Mouse (Mus musculus): ENCODE measurements around the gene Pou4f1.
"Not testable (repeated sequence)": the region's sequence is repeated elsewhere in the genome, so short reads cannot be mapped to it uniquely, and the experiment has no call there.

Gene Pou4f1

DNA sequence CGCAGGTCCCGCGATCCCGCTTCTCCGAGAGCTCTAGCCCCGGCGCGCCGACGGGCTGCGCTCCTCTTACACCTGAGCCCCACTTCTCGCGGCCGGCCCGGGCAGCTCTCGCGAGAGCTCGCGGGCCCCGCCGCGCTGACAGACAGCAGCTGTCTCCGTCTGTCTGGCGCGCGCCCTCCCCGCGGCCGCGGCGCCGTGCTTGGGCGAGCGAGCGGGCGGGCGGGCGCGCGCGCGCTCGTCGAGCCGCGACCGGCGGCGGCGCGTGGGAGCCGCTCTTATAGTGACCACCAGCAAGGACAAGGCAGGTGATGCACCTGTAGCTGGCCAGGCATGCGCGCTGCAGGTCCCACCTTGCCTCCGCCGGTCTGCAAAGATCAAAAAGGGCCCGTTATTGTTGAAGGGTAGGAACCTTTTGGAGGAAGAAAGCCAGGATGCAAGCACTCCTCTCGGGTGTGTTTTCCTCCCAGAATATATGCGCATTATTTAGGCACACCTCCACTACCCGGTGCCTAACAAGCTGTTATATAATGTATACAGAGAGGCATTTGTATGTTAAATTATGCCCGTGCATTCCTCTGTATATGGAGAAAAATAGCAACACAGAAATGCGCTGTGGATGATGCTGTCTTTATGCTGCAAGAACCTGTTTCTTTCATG is at the start of gene Pou4f1:
Pou4f1 (minus strand) TSS at position 34 of the 657 bp plus-strand sequence.
- peak in 1 of 2 experiments; percentile 28 for DNase-seq

DNA sequence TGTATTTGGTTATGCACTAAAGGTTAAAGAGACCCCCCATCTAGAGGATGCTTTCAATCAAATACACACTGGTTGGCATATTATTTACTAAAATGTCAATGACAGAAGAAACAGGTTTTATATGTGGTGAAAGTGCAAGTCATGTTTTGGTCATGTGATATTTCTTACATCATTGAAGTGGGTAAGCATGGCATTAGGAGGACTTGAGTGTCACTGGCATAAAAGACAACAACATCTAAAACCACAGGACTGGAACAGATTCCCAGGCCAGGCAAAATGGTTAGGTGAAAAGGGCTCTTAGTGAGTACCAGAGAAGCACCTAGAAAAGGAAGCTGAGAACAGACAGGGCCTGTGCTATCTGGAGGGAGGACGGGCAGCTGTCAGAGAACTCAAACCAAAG is 43.9 kb upstream of the Pou4f1 start:
- no peak for DNase-seq

DNA sequence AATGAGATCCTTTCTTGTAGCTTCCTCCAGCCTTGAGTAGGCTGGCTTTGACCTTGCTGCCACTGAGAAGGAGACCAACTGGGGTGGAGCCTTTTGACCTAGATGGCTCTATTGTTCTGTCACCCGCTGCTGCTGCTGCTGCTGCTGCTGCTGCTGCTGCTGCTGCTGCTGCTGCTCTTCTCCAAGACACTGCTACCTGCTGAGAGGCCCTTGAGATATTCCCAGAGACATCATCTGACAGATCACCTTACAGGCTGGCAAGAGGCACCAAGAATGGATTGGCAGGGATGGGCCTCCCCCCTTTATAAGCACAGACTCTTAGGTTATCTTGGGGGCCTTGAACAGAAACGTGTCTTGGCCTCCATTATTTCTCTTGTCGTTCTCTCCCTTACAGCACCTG is 35.0 kb upstream of the Pou4f1 start:
- DNase-seq = not testable (repeated sequence)

DNA sequence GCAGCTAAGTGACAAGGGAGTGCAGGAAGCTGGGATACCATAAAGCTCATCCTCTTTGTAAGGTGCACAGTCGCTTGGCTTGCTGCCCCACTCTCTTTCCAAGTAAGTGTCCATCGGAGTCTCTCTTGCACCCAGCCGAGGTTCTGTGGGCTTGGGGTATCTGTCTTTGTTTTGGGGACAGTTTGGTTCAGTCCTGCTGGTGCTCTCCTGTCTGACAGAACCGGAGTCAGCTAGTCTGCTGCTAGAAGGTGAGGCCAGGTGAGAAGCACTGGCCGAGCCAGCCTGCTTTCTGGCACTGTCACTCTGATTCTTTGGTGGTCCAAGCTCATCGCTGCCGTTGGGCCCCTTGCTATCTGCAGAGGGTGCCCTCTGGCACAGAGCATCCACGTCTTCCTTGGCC is 12.0 kb upstream of the Pou4f1 start:
- no peak for DNase-seq

DNA sequence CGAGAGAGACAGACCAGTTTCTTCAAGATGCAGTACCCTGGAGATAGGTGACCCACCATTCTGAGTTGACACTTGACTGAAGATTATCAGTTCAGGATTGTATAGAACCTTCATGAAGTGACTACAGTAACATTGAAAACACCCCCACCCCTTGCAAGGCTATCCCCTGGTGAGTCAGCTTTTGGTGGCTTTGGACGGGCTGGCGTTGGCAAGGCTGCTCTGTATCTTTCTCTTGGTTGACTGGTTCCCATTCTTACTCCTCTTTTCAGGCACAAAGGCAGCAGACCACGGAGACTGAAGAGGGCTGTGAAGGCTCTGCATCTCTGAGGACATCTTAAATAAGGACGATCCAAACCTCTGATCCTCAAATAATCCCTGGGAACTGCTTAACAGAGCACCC is 10.8 kb upstream of the Pou4f1 start:
- DNase-seq = no peak

DNA sequence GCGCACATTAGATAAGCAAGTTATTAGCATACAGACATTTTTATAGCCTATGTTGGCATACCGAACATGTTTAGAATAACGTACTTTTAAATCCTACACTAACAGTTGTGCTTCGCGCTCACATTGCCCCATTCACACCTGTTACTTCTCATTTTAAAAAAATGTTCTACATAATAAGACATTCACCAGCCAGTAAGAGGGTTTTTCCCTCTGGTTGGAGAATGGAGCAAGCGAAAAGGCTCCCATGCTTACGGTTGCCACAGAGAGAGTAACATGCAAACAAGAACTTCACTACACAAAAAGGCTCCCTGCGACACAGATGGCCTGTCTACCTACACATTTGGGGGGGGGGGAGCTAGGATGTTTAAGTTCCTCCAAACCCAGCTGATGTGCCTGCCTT is 9.8 kb upstream of the Pou4f1 start:
- DNase-seq = no peak

DNA sequence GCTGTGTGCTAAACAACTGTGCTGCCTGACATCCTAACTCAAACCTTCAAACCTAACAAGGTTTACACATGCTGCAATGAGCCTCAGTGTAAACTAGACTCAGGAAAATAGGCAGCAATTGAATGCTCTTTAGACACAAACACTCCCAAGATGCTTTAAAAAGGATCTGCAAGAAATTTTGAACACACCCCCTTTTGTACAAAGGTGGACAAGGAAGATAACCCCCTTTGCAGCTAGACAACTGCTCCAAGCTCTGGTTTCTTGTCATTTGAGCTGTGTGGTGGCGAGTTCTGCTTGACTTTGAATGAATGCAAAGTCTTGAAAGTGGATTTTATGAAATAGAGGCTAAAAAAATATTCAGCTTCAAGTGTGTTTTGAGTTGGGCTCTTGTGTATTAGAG is 7.6 kb upstream of the Pou4f1 start:
- DNase-seq = no peak

DNA sequence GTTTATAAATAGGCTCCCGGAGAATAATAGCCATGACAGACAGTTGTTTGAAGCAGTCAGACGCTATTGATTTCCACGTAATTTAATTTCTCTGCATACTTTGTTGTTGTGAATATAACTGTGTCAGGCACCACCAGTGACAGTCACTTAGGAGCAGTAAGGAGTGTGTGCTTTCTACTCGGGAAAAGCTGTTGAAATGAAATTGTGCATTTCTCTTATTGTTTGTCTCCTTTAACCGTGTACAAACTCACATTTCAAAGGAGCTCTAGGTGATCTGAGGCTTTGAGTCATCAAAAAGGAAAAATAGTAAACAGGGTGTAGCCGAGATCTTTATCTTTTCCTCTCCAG is 798 bp upstream of the Pou4f1 start:
- no peak for DNase-seq

DNA sequence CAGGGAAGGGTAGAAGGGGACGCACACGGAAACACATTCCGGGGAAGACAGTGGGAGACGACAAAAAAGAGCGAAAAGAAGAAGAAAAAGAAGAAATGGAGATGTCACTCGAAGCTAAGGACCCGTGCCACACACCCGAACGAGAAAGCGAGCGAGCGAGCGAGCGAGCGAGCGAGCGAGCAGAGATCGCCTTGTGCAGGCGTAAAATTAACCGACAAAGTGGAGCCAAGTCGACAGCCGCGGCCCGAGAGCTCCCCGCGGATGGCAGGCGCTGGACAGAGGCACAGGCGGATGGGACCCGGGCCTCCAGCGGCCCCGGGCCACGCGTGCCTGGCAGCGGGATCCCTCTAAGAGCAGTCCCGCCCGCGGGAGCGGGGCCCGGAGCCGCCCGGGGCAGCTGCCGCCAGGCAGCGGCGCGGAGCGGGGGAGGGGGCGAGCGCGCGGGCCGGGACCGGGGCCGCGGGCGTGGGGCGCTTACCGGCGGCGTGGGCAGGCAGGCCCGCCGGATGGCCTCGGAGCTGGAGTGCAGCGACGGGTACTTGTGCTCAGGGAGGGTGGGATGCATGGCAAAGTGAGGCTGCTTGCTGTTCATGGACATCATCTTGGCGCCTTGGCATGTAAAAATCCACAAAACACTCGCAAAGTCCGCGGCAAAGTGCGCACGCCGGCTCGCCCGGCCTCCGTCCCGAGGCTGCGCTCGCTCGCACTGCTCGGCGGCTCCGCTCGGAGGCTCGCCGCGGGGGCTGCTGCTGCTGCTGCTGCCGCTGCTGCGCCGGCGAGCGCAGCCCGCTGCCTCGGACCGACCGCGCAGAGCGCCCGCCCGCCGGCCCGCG is 450 bp downstream of the Pou4f1 start:
- DNase-seq = peak in 1 of 2 experiments; percentile 42

DNA sequence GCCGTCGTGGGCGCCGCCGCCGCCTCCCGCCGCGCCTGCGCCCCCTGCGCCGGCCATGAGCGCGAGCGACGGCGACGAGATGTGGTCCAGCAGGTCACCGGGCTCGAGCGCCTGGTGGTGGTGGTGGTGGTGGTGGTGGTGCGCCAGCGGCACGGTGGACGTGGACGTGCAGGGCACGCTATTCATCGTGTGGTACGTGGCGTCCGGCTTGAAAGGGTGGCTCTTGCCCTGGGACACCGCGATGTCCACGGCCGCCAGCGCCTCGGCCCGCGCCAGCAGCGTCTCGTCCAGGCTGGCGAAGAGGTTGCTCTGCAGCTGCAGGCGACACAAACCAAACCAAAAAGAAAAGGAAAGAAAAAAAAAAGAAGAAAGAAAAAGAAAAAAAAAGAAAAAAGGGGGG is 1.2 kb downstream of the Pou4f1 start:
- DNase-seq = no peak

DNA sequence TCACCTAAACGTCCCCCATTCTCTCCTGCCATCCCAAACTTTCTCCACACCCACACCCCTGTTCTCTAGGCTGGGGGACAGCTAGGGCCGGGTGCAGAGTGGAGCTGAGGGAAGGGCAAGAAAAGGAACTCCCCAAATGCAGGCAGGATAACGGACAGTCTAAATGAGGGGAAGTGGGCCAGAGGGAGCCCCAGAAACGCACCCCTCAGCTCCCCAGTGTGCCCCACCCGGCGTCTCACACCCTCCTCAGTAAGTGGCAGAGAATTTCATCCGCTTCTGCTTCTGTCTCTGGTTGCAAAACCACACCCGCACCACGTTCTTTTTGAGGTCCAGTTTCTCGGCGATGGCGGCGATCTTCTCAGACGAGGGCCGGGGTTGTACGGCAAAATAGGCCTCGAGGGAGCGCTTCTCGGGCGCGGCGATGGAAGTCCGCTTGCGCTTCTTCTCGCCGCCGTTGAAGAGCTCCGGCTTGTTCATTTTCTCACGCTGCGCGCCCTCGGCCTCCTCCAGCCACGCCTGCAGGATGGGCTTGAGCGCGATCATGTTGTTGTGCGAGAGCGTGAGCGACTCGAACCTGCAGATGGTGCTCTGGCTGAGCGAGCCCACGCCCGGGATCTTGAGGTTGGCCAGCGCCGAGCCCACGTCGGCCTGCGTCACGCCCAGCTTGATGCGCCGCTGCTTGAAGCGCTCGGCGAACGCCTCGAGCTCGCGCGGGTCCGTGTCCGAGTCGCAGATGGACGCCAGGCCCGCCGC is 2.1 kb downstream of the Pou4f1 start:
- DNase-seq = peak in 1 of 2 experiments; percentile 18

DNA sequence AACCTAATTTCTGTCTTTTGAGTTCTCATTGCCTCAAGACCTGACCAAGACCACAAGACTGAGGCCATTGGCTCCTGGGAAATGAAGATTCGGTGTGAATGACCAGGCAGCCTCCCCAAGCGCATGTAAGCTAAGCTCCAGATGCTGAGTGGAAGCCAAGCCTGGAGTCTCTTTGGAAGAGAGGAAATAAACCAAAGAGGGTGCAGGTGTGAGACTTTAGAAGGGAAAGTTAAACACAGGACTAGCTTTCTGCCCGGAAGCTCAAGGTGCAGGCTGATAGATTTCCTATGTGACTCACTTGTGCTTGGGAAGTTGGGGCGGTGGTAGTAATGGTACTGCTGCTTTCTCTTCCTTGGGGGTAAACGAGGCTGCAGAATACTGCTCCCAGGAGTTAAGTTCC is 3.0 kb downstream of the Pou4f1 start:
- no peak for DNase-seq

DNA sequence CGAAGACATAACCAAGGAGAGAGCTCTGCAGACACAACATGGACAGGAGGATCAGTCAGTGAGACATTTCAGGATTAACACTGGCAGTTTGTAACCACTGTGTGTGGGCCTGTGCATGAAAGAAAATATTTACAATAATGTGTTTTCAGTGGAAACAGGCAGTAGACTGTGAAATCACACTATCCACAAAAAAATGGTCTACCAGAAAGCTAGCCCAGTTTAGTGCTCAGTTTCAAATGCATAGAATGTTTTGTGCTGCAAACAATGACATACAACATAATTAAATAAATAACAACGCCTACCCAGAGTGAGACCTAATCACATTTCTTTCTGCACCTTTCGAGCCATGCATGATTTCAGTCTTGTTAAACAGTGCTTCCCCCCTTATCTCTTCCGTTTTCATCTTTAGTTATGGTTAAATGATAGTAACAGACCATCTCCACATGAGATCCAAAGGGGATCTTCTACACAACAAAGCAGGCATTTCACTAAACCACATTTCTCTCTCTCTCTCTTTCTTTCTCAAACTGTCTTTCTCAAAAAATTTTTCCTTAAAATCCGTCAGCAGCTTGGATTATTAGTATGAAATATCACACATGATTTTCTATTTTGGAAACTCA is 4.1 kb downstream of the Pou4f1 start:
- DNase-seq = no peak

DNA sequence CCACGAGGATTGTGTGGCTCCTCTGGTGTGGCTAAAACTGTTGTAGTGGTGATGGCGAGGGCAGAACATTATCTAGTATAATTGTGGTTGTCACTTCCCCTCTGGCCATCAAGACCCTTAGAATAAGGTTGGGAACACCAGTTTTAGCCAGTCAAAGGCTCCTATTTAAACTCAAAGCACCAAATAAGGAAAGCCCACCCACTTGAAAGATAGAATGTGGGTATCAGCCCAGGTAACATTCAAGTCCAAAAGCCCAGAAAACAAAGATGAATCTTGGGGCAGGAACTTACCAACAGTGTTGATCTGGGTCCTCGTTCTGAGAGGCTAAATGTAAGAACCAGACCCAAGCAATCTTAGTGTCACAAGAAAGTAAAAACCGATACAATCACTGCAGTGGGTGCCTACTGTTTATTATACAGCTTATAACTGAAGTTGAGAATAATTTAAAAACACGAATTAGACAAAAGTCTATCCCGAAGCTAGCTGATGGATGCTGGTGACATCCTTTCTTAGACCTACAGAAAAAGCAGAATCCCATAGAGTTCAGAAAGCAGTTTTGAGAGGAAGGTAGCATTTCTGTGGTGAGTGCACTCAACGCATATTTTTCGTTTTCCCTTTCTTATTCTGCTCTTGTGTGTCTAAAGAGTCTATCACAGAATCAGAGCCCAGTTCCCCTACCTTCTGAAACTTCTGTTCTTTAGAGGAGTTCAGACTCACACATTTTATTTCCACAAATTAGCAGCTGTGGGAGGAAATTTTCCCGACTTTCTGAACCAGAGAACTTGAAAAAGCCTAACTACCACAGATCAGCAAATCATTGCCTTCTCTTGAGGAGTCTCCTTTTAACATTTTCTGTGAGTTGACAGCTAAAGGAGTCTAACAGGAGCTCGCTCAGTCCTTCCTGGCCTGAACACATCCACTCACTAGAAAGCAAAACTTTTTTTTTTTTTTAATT is 6.2 kb downstream of the Pou4f1 start:
- DNase-seq = no peak

DNA sequence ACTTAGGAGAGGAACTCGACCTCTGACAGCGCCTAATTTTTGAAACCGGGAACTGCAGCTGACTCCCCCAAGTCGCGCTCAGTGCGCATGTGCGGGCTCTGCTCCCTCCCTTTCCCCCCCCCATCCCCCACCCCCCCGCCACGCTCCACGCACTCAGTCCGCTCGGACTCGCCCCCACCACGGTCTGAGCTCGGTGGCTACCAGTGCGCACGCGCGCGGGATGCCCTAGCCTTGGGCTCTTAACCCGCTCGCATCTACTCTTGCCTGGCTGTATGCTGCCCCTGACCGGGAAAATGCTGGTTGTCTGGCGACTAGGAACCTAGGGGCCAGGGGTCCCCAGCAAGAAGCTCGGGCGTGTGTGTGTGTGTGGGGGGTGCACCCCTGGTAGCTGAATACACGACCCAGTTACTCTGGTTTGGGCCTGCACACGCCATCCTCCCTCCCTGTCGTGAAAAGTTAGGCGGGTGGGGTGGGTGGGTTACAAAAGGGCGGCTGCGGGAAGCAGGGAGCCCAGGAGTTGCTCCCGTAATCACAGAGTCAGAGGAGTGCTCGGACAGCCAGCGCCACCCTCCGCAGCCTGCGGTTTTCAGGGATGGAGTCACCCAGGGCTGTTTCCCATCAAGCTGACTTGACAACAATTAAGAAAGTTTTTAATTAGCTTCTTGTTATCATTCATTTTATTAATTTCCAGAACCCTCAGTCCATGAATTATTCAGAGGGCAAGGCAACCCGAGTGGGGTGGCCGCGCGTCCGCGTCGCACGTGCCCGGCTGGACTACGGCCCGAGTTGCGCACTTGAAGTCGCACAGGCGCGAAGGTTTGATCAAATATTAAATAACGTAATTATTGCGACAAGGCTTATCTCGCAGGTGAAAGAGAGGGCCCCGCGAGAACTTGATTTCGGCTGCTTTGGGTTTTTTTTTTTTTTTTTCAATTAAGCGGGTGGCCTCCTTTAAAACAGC is 7.2 kb downstream of the Pou4f1 start:
- DNase-seq = no peak

DNA sequence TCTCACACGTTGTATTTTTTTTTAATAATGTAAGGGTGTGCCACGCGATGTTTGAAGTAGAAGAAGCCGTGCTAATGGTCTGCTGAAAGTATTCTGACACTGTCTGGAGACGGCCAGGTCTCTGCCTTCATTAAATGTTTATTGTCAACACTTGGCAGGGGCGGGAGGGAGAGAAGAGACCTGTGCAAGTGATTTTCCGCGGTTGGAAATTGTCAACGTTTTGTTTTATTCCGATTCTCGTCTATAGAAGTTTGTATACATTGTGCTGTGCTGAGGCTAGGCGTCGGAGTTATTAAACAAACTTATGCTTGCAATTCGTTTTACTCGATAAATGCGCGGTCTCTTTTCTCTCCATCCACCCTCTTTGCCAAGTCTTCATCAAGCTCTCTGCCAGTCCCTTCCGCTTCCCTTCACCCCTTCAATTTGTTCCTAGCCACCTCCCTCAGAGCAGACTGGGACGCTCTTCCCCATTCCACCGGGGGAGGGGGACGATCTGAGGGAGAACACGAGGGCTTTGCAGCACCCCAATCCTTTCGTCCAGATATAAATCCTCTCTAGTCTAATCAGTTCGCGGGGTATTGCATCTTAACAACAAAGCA is 8.2 kb downstream of the Pou4f1 start:
- no peak for DNase-seq

DNA sequence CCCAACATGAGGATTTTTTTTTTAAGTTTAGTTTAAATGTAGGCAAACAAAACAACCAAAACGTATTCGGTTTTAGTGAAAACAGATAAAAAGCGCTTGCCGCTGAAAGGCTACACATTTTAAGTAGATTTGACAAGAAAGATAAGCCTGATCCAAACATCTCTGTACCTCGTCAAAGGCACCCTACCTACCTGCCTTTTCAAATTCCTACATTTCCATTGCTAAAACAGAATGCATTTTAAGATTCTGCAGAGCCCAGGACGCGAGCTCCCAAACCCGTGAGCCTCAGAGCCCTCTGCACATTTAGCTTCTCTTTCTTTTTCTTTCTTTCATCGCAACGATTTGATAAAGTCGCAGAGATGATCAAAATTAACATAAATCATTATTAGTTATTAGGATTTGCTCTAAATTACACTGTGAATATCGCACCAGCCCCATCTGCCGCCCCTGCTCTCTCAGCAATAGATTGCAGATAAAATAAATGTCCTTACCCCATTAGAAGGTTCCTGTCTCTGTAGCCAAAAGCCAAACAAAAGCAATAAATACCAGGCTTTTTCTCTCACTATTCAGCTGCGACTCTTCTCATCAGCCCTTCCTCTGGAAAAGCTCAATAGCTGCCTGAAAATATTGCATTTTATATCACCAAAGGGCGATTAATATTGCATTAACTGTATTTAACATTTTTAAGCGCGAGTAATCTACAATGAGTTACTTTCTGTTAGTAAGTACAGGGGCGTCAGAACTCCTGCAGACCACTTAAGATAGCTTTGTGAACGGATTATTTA is 8.9 kb downstream of the Pou4f1 start:
- no peak for DNase-seq

DNA sequence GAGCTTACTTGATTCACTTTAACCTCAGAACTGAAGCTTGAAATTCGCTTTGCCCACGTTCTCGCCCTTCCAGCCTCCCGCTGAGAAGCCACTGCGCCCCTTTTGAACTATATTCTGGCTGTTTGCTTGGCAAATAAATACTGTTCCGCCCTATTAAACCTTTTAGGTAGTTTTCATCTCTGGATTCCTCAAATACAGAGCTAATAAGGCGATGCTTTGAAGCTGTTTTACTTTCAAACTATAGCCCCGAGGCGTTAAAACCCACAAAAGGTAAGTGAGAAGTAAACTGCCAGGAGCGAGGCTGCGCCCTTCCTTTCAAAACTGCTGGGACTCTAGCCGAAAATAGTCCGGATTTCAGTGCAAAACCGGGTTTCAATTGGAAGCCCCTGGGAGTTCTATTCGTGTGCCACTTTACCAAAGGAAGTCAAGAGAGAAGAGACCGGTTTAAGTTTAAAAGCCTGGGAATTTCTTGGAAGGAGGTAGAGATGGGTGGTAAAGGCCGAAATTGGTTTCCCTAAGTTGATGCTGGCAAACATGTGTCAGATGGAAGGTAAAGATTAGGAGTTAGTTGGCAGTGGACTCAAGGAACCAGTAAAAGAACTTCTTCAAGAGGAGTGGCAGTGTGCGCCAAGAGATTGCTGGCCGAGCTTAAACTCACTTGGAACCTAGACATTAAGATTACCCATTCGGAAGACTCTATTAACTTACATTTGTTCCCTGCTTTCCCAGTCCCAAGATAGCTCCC is 9.7 kb downstream of the Pou4f1 start:
- DNase-seq = no peak

DNA sequence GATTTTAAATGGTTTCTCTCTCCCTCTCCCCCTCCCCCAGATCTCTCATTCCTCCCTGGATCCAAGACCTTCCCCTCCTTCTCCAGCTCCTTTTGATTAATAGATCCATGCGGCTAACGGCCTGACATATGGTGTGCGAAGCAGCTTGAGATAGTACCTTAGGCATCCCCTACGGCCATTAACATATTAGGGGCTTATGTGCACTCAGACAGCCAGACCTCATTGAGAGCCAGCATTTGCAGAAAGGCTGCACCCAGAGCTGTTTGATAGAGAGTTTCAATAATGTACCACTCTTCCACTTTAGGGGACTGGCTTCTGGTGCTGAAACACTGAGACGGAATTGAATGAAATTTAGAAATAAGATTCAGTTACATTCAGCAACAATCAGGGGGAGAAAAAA is 10.8 kb downstream of the Pou4f1 start:
- no peak for DNase-seq

All from spleen, adult 18-20 months (tissue).